ENCODE assay signal across 8 mouse cellular contexts in genomic region chr13:62684608-62685286, GRCm38 (mm10).
A peak's percentile ranks its signal among the peaks of the same experiment; 100 is the strongest.
DNase-seq lines count a peak whose midpoint lies in the region.

No protein-coding gene starts in this region.

- DNase-seq in adipocyte (ENCODE audit: low spot score), result peak; percentile 46
- DNase-seq in embryo, embryonic 10.5 days (ENCODE audit: low spot score), result peak; percentile 73
- DNase-seq in gastrocnemius, postnatal 10 days, result peak; percentile 14
- peak; percentile 31 for DNase-seq in hindlimb bud, embryonic 11.5 days (ENCODE audit: extremely low spot score, low read depth, low spot score)
- peak; percentile 24 to 27 for DNase-seq in left cerebral cortex, adult 18-20 months (ENCODE audit: low spot score in 2 of 2)
- DNase-seq in lung, postnatal 36 days, result peak; percentile 57
- DNase-seq in retina, adult 2 months (ENCODE audit: low read depth, low spot score), result peak; percentile 26
- DNase-seq in thymus, postnatal 4 days, result peak; percentile 42

Comparison
In these comparisons a context has a peak if more than half of its experiments do, and no peak if none do; other contexts are left out.
1. Peak in every context shown above with its lines: DNase-seq.
2. DNase-seq: peak in every context shown above with its lines; median percentile 73 in embryo, embryonic 10.5 days; 57 in lung, postnatal 36 days; 46 in adipocyte; 42 in thymus, postnatal 4 days; 31 in hindlimb bud, embryonic 11.5 days; 26 in retina, adult 2 months; 26 in left cerebral cortex, adult 18-20 months; 14 in gastrocnemius, postnatal 10 days.